Mouse (Mus musculus) intestine, embryonic 16.5 days (tissue): ENCODE data around the gene Pheta1. TPM values are rescaled to one million over a fixed set of nuclear protein-coding genes. Genes with fewer than 3 reads are reported as not detected.

ENCODE experiments used
- ATAC-seq: fragments of 200-750 bp; cut with Nextera tagmentation; 2 replicates; pipeline ENCODE4 v1.8.0; 2017; ENCODE audit warnings: moderate TSS enrichment, moderate library complexity
- H3K27ac ChIP-seq: fragments of 300-500 bp; sonication (generic); 2 replicates; pipeline ENCODE4 v1.5.1; 2014; ENCODE audit warnings: mild to moderate bottlenecking, low read length
- H3K27me3 ChIP-seq: fragments of 300-500 bp; sonication (generic); replicated peaks from 2 replicates; pipeline ENCODE4 v1.6.1; 2014; ENCODE audit warnings: low read length, control low read depth, mixed read lengths; ENCODE audit not compliant: control insufficient read depth, insufficient read depth
- H3K36me3 ChIP-seq: fragments of 300-500 bp; sonication (generic); 2 replicates; pipeline ENCODE4 v1.6.1; 2014; ENCODE audit warnings: low read length, control low read depth; ENCODE audit not compliant: control insufficient read depth, insufficient read depth
- H3K4me1 ChIP-seq: fragments of 300-500 bp; sonication (generic); 2 replicates; pipeline ENCODE4 v1.6.1; 2014; ENCODE audit warnings: low read length, control low read depth, mixed read lengths; ENCODE audit not compliant: control insufficient read depth, insufficient read depth
- H3K4me2 ChIP-seq: fragments of 300-500 bp; sonication (generic); 2 replicates; pipeline ENCODE4 v1.6.1; 2014; ENCODE audit warnings: low read depth, low read length, control low read depth
- H3K4me3 ChIP-seq: fragments of 300-500 bp; sonication (generic); 2 replicates; pipeline ENCODE4 v1.5.1; 2014; ENCODE audit warnings: mild to moderate bottlenecking, low read length
- H3K9ac ChIP-seq: fragments of 300-500 bp; sonication (generic); 2 replicates; pipeline ENCODE4 v1.6.1; 2014; ENCODE audit warnings: low read depth, low read length
- H3K9me3 ChIP-seq: fragments of 300-500 bp; sonication (generic); 2 replicates; pipeline ENCODE4 v1.6.1; 2016; ENCODE audit warnings: low read length, control low read depth; ENCODE audit not compliant: control insufficient read depth
- WGBS: fragments of 180-500 bp; shearing (Covaris S2); extraction: QIAGEN DNeasy Blood & Tissue Kit; methylation state at CpG from one replicate; pipeline ENCODE4 v1.1.7; 2014; 5-methylcytosine and 5-hydroxymethylcytosine counted together
- polyA plus RNA-seq: library from polyadenylated mRNA; unstranded; fragments of >200 nt; fragmentation: Nextera tagmentation; extraction: Ambion mirVana; gene quantifications from 2 replicates; pipeline ENCODE4 v1.2.1, GENCODE M21; 2015

The Pheta1 gene
- polyA plus RNA-seq, 1 experiment from 2014 or later = 38.1 TPM

DNA sequence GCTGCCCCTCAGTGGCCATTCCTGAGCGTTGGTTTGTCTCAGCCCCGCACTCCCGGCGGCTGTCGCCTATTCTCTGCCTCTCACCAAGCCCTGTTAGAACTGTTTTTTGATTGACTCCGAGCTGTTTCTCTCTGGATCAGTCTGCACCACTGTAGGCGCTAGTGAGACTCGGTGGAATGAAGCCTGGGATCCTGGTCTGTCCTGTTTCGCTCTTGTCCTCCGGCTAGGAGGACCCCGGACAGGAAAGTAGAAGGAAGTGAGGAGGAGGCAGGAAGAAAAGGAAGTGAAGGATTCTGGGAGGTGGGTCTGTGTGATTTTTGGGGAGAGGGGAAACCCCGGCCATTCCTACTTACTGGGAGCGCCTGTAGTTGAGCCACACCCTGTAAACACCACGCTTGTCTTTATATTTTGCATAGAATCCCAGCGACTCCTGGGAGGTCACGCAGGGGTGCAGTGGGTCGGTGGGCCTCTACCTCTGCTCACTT, 707 bp upstream of the Pheta1 start:
- Histone ChIP-seq H3K9ac (peak overlapping the region; percentile 91), H3K4me3 (peak overlapping the region; percentile 87), H3K27ac (peak overlapping the region; percentile 80), H3K9me3 (no peaks in the 10 kb centered on the region), H3K36me3 (peaks cover 8% of the 10 kb centered on the region), H3K27me3 (no peaks in the 10 kb centered on the region), H3K4me1 (peaks cover 25% of the 10 kb centered on the region), H3K4me2 (peak overlapping the region; percentile 78)
- peak; percentile 41 for ATAC-seq
- under 1% methylated on average over 17 of the region's 17 CpGs for WGBS

DNA sequence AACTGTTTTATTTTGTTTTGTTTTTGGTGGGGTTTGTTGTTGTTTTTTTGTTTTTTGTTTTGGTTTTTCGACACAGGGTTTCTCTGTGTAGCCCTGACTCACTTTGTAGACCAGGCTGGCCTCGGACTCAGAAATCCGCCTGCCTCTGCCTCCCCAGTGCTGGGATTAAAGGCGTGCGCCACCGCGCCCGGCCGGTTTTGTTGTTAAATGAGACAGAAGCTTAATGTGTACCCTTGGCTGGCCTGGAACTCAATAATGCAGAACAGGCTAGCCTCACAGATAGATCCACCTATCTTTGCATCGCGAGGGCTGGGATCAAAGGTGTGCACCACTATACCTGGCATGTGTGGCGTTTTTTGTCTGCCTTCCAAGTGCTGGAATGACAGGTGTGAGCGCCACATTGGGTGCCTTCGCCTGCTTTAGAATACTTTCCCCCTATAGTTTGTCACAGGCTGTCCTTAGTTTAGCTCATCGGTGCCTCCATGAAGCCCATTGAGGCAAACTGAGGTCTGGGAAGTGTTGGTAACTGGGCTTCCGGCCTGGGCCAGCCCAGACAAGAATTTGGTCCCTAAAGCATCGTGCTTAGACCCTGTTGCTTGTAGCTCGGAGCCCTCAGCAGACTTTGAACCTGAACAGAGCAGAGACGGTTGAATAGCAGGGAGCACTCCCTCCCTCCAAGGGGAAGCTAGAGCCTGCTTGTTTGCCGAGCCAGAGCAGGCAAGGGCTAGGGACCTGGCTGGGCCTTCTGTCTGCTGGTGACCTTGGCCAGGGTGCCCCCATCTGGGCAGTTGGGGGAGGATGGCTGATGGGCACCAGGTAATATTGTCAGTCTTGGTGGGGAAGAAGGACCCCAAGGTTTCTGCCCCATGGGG, 930 bp downstream of the Pheta1 start:
- no peaks in the 10 kb centered on the region for H3K9me3 ChIP-seq
- H3K27ac ChIP-seq = peak overlapping the region; percentile 80
- no peaks in the 10 kb centered on the region for H3K27me3 ChIP-seq
- H3K4me3 ChIP-seq = peak overlapping the region; percentile 87
- peak overlapping the region; percentile 62 for H3K4me2 ChIP-seq
- peaks cover 15% of the 10 kb centered on the region for H3K36me3 ChIP-seq
- peak overlapping the region; percentile 91 for H3K9ac ChIP-seq
- ATAC-seq = peak; percentile 32
- WGBS = 29% methylated on average over 20 of the region's 20 CpGs
- H3K4me1 ChIP-seq = peaks cover 41% of the 10 kb centered on the region

DNA sequence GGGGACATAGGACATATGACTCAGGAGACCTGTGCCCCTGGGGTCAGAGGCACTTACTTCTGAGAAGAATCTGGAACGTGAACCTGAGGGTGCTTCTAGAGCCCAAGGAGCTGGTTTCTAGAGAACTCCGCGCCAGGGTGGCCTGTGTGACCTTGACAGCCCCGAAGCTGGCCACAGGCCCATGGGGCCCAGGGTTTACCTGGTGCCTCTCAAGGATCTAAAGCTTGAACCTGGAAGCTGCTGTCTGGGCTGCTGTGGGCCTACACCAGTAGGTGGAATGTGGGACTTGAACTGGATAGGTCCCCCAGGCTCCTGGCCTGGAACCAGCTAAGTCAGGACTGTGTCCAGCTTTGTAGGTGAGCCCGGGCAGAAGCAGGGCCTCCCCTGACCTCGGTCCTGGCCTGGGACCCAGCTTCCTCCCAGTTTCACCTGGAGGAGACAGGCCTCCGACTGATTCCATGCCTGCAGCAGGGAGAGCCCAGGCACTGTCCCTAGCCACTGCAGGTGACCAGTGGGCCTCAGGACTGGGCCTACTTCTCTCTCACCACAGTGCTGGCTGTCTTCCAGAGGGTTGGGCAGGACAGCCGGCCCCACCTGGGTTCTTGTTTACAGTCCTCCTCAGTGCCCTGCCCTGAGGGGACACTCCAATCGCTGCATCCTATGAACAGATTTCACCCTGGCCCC, 4.7 kb downstream of the Pheta1 start:
- H3K9ac ChIP-seq = peak overlapping the region; percentile 62
- H3K4me1 ChIP-seq = peaks cover 54% of the 10 kb centered on the region
- H3K4me2 ChIP-seq = peak overlapping the region; percentile 16; the same call in 1 of the 2 replicates
- ATAC-seq = peak; percentile 62
- no peak overlapping the region for H3K4me3 ChIP-seq
- peak overlapping the region; percentile 81 for H3K27ac ChIP-seq
- H3K9me3 ChIP-seq = no peaks in the 10 kb centered on the region
- peaks cover 15% of the 10 kb centered on the region for H3K36me3 ChIP-seq
- WGBS = 64% methylated on average over 9 of the region's 9 CpGs
- no peaks in the 10 kb centered on the region for H3K27me3 ChIP-seq

DNA sequence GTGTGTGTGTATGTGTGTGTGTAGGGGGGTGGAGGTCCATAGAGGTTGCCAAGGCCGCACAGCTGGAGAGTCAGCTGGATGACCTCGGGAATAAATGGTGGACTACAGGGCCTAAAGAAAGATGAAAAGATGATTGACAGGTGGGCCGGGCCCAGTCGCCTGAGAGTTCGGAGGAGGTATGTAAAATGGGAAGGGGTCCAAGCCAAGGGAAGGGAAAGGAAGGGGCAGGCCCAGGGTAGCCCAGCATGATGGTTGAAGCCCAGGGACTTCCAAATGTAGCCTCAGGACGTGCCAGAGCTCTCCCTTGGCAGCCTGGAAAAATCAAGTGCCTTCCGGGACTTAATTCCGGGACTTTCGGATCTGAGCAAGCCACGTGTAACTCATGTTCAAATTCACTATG, 6.0 kb downstream of the Pheta1 start:
- no peaks in the 10 kb centered on the region for H3K9me3 ChIP-seq
- WGBS = 78% methylated on average over 10 of the region's 10 CpGs
- no peak for ATAC-seq

DNA sequence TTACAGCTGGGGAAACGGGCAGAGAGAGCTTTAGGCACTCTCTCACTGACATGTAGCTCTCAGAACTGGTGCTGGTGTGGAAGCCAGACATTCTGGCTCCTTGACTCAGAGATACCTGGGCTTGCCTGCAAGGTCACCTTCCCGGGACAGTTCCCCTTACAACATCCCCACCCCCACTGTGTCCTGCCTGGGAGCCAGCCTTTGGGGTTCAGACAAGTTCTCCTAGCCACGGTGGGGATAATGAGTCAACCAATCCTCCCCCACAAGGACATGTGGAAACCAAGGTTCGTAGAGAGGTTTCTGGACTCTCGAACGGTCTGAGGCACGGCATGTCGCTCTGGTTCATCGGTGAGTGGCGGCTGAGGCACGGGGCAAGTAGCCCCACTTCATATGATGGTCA, 8.0 kb downstream of the Pheta1 start:
- Histone ChIP-seq H3K36me3 (peaks cover 19% of the 10 kb centered on the region), H3K27ac (peak overlapping the region; percentile 68), H3K9ac (0 out of 2 replicates have a peak overlapping the region, but pooled peaks have one; percentile 44), H3K27me3 (no peaks in the 10 kb centered on the region), H3K9me3 (no peaks in the 10 kb centered on the region), H3K4me2 (no peak overlapping the region), H3K4me3 (no peak overlapping the region), H3K4me1 (peaks cover 31% of the 10 kb centered on the region)
- no peak for ATAC-seq
- 85% methylated on average over 11 of the region's 11 CpGs for WGBS

More for the DNA sequence above, 6.0 kb downstream of the Pheta1 start:
- H3K4me1 ChIP-seq = peaks cover 51% of the 10 kb centered on the region
- H3K27ac ChIP-seq = peak overlapping the region; percentile 35
- H3K27me3 ChIP-seq = no peaks in the 10 kb centered on the region
- no peak overlapping the region for H3K4me3 ChIP-seq
- H3K4me2 ChIP-seq = no peak overlapping the region
- peaks cover 15% of the 10 kb centered on the region for H3K36me3 ChIP-seq
- 0 out of 2 replicates have a peak overlapping the region, but pooled peaks have one; percentile 8 for H3K9ac ChIP-seq

DNA sequence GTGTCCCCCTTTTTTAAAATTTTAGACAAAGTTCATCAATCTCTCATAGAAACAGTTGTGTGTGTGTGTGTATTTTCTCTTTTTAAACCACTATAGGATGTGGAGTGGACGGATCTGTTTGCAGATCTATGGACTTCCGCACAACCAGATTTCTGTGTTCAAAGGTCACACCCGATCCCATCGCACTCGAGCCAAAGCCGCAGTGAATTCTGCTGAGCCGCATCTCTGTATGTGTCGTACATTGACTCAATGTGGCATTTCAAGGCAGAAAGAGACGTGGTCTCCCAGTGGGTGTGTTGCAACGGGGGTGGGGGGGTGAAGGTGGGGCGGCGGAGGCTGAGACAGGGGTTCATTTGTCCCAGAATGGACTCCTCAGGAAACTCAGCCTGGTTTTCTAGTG, 9.6 kb downstream of the Pheta1 start:
- 72% methylated on average over 12 of the region's 12 CpGs for WGBS
- Histone ChIP-seq H3K4me2 (no peak overlapping the region), H3K9ac (no peak overlapping the region), H3K27me3 (no peaks in the 10 kb centered on the region), H3K27ac (peak overlapping the region; percentile 63), H3K4me1 (peaks cover 25% of the 10 kb centered on the region), H3K4me3 (no peak overlapping the region), H3K9me3 (no peaks in the 10 kb centered on the region), H3K36me3 (peaks cover 8% of the 10 kb centered on the region)
- ATAC-seq = 0 out of 2 replicates have a peak, but pooled peaks have one; percentile 15

DNA sequence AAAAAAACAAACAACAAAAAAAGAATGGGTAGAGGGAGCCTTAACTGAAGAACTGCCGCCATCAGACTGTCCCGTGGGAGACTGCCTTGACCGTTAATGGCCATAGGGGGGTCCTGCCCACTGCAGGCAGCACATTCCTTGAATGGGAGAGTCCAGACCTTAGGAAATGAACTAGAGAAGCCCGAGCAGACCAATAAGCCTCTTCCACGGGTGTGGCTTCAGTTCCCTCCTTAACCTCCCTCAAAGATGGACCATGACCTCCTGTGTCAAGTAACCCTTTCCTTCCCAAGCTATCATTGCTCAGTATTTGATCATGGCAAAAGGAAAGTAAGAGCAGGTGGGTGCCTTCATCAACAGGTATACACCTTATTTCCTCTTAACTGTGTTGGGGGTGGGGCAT, 13.2 kb downstream of the Pheta1 start:
- no peak overlapping the region for H3K4me3 ChIP-seq
- 45% methylated on average over 5 of the region's 5 CpGs for WGBS

DNA sequence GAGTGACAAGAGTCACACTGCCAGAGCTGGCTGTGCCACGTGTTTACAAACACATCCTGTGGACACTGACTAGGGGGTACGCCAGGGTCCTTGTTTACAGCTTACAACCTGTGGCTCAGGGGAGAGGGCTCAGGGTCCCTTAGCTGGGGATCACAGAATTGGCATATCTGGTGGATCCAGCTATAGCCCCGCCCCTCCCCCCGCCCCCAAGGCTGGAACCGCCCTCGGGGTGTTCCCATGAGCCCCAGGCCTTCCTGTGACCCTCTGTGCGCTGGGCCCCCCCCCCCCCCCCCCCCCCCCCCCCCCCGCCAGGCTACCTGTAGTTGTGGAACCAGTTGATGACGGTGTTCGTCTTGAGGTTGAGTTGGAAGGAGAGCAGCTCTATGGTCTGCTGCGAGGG, 15.5 kb downstream of the Pheta1 start:
- peak; percentile 22 for ATAC-seq
- peak overlapping the region; percentile 39 for H3K4me2 ChIP-seq
- 8% methylated on average over 8 of the region's 11 CpGs for WGBS
- no peaks in the 10 kb centered on the region for H3K27me3 ChIP-seq
- H3K36me3 ChIP-seq = peaks cover 5% of the 10 kb centered on the region; the same call in 1 of the 2 replicates
- no peak overlapping the region for H3K27ac ChIP-seq
- peak overlapping the region; percentile 24 for H3K4me3 ChIP-seq
- peaks cover 2% of the 10 kb centered on the region; the same call in 1 of the 2 replicates for H3K4me1 ChIP-seq
- H3K9me3 ChIP-seq = no peaks in the 10 kb centered on the region
- peak overlapping the region; percentile 57; the same call in 1 of the 2 replicates for H3K9ac ChIP-seq

More for the DNA sequence above, 13.2 kb downstream of the Pheta1 start:
- Histone ChIP-seq H3K27me3 (no peaks in the 10 kb centered on the region), H3K27ac (no peak overlapping the region), H3K4me2 (no peak overlapping the region), H3K4me1 (peaks cover 4% of the 10 kb centered on the region; the same call in 1 of the 2 replicates), H3K36me3 (peaks cover 5% of the 10 kb centered on the region; the same call in 1 of the 2 replicates), H3K9ac (no peak overlapping the region), H3K9me3 (no peaks in the 10 kb centered on the region)
- peak; percentile 54 for ATAC-seq

DNA sequence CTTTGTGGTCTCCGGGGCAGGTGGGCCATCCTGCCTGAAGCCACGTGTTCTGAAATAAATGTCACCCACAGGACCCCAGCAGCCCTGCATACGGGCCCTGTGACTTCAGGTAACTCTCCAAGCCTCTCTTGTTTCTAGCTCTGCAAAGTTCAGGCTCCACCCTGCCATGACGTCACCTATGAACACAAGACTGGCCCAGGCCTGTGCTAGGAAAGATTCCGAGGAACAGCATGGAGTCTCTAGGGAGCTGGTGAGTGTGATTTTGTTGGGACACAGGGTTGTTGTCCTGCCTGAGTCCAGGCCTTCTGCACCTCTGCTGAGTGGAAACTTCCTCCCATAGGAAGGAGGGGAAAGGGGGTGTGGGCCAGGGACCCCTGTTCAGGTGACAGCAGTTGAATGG, 19.2 kb downstream of the Pheta1 start:
- Histone ChIP-seq H3K27ac (no peak overlapping the region), H3K4me2 (no peak overlapping the region), H3K9ac (no peak overlapping the region), H3K9me3 (no peaks in the 10 kb centered on the region), H3K27me3 (no peaks in the 10 kb centered on the region), H3K36me3 (no peaks in the 10 kb centered on the region), H3K4me1 (peaks cover 2% of the 10 kb centered on the region; the same call in 1 of the 2 replicates), H3K4me3 (no peak overlapping the region)
- whole genome bisulfite sequencing = 71% methylated on average over 5 of the region's 5 CpGs
- ATAC-seq = no peak
